Comparison of ENCODE assay signal across 21 mouse cellular contexts in genomic region chr13:112121110-112121509, GRCm38 (mm10).
DNase-seq lines count a peak whose midpoint lies in the region; ATAC-seq lines count a peak whose summit lies in the region.
"Had no signal": no experiment of that assay in that cellular context is flagged by ENCODE, and none has a peak within 500 bp of the region (broad histone marks: within the 10 kb centered on the region; RNA-seq: fewer than 3 reads in every experiment).

No protein-coding gene starts in this region.

- no peak overlapping the region for H3K9ac ChIP-seq in heart, embryonic 11.5 days (ENCODE audit: low read depth, low read length)
- H3K9ac ChIP-seq in heart, embryonic 15.5 days, result no peak overlapping the region
- H3K9ac ChIP-seq: embryonic facial prominence, embryonic 13.5 days; forebrain, embryonic 12.5 days; hindbrain, embryonic 12.5 days had no signal

- H3K4me2 ChIP-seq in heart, embryonic 11.5 days, result no peak overlapping the region
- H3K4me2 ChIP-seq in heart, embryonic 15.5 days, result no peak overlapping the region
- H3K4me2 ChIP-seq: embryonic facial prominence, embryonic 13.5 days; forebrain, embryonic 12.5 days; hindbrain, embryonic 12.5 days had no signal

- ATAC-seq in heart, embryonic 11.5 days (replicated peaks; ENCODE audit: insufficient number of reproducible peaks, low FRiP score, low TSS enrichment), result no peak
- no peak for ATAC-seq in heart, embryonic 15.5 days (replicated peaks; ENCODE audit: insufficient number of reproducible peaks, insufficient read depth, low FRiP score, low read depth)
- ATAC-seq: forebrain, embryonic 16.5 days; hindbrain, embryonic 16.5 days; inflammation-experienced regulatory T-cells, adult 6 months; intestine, postnatal 0 days had no signal

- H3K4me1 ChIP-seq in heart, embryonic 11.5 days (ENCODE audit: control insufficient read depth, insufficient read depth, low read length), result peaks cover 13% of the 10 kb centered on the region
- peaks cover 42% of the 10 kb centered on the region for H3K4me1 ChIP-seq in heart, embryonic 15.5 days (replicated peaks)
- H3K4me1 ChIP-seq: hindbrain, embryonic 12.5 days had no signal

- H3K27ac ChIP-seq in heart, embryonic 11.5 days (ENCODE audit: low read depth, low read length), result 0 out of 2 replicates have a peak overlapping the region, but pooled peaks have one; percentile 7
- H3K27ac ChIP-seq in heart, embryonic 15.5 days, result peak overlapping the region; percentile 43; the same call in 1 of the 2 replicates
- H3K27ac ChIP-seq: forebrain, embryonic 12.5 days; hindbrain, embryonic 12.5 days had no signal

- intact Hi-C loops in heart, postnatal 25 days (cut with DNase I), result loop anchor here (5.0 kb wide), 1 partner anchor 41 kb away; no protein-coding TSS in a partner anchor
- intact Hi-C loops in left cerebral cortex, postnatal 4 days (cut with DNase I), result no loop called here
- intact Hi-C loops in left cerebral cortex, postnatal 36 days (cut with DNase I), result no loop called here

- H3K9me3 ChIP-seq in heart, embryonic 11.5 days (replicated peaks; ENCODE audit: control insufficient read depth, low read length), result no peaks in the 10 kb centered on the region
- H3K9me3 ChIP-seq in heart, embryonic 15.5 days (replicated peaks), result no peaks in the 10 kb centered on the region
- H3K9me3 ChIP-seq: embryonic facial prominence, embryonic 13.5 days; forebrain, embryonic 12.5 days; hindbrain, embryonic 12.5 days had no signal

- H3K36me3 ChIP-seq in heart, embryonic 11.5 days (ENCODE audit: control insufficient read depth, insufficient read depth, low read length), result no peaks in the 10 kb centered on the region
- no peaks in the 10 kb centered on the region for H3K36me3 ChIP-seq in heart, embryonic 15.5 days
- H3K36me3 ChIP-seq: embryonic facial prominence, embryonic 13.5 days; forebrain, embryonic 12.5 days; hindbrain, embryonic 12.5 days had no signal

- WGBS in heart, embryonic 11.5 days (ENCODE audit: insufficient replicate concordance), result 74% methylated on average over 9 of the region's 9 CpGs
- WGBS in heart, embryonic 15.5 days, result 57% methylated on average over 9 of the region's 9 CpGs

- DNase-seq in heart, adult 18-20 months, result no peak
- DNase-seq in heart, postnatal 25 days (ENCODE audit: low spot score), result no peak
- peak; percentile 15 for DNase-seq in left cerebral cortex, postnatal 4 days
- no peak for DNase-seq in left cerebral cortex, postnatal 36 days (ENCODE audit: low spot score in 2 of 2)
- DNase-seq in thymus, adult 18-20 months, result no peak
- DNase-seq: adrenal gland, adult 2 months; adrenal gland, postnatal 25 days; cerebellum, adult 18-20 months; cerebellum, adult 9-11 months; cerebellum, postnatal 36 days; gastrocnemius, postnatal 10 days; heart, postnatal 14 days had no signal

- H3K27me3 ChIP-seq in heart, embryonic 11.5 days (ENCODE audit: control insufficient read depth, insufficient read depth, low read length), result no peaks in the 10 kb centered on the region
- H3K27me3 ChIP-seq in heart, embryonic 15.5 days, result no peaks in the 10 kb centered on the region
- H3K27me3 ChIP-seq: embryonic facial prominence, embryonic 13.5 days; hindbrain, embryonic 12.5 days had no signal

- no peak overlapping the region for H3K4me3 ChIP-seq in heart, embryonic 11.5 days (ENCODE audit: low read depth, low read length)
- no peak overlapping the region for H3K4me3 ChIP-seq in heart, embryonic 15.5 days
- H3K4me3 ChIP-seq: embryonic facial prominence, embryonic 13.5 days; forebrain, embryonic 12.5 days; hindbrain, embryonic 12.5 days had no signal
